ENCODE assay signal across 7 mouse cellular contexts in the genomic region with DNA sequence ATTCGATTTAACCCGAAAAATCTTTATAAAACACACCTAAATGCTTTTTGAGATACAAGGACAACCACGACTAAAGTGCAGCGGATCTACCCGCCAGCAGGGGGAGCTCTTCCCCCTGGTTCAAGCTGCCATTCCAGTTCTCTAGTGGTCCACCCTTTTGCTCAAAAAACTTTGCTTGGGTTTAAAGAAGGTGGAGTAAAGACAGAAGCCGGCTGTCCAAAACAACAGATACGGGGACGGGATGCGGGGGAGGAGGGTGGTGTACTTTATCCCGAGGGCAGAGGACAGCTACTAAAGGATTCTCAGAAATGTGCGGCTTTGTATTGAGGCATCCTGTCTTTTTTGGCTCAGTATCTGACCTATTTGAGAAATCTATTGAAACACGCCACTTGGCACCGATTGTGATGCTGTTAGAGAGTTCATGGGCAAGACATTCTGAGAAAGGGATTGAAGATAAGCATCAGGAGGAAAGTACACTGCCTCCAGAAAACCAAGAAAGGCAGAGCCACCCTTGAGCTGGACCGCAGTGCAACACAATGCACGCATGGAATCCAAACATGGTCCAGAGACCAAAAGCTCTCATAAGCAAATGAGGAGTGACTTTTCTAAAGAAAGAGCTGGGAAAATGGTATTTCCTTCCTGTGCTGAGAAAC.
A peak's percentile ranks its signal among the peaks of the same experiment; 100 is the strongest.
DNase-seq lines count a peak whose midpoint lies in the region; ATAC-seq and TF ChIP-seq lines count a peak whose summit lies in the region.

No protein-coding gene starts in this region.

- H3K9ac ChIP-seq in forebrain, embryonic 13.5 days = no peak overlapping the region

- H3K4me3 ChIP-seq in forebrain, embryonic 13.5 days = no peak overlapping the region
- no peak overlapping the region for H3K4me3 ChIP-seq in spleen, adult 2 months (ENCODE audit: extremely low read depth, insufficient read depth, insufficient read length)

- H3K9me3 ChIP-seq in forebrain, embryonic 13.5 days (replicated peaks) = no peaks in the 10 kb centered on the region

- ATAC-seq in forebrain, embryonic 13.5 days = 0 out of 2 replicates have a peak, but pooled peaks have one; percentile 38

- H3K27ac ChIP-seq in forebrain, embryonic 13.5 days = no peak overlapping the region
- no peak overlapping the region for H3K27ac ChIP-seq in spleen, adult 2 months (ENCODE audit: insufficient read depth, low read length)

- TF ChIP-seq CTCF in spleen, adult 2 months (IDR thresholded peaks at IDR 0.05; ENCODE audit: extremely low read depth, insufficient read depth, insufficient read length, insufficient replicate concordance) = peak; percentile 74; the same call in 1 of the 2 replicates

- WGBS in forebrain, embryonic 13.5 days = 44% methylated on average over 15 of the region's 15 CpGs
- 37% methylated on average over 15 of the region's 15 CpGs for WGBS in spleen, adult 2 months

- DNase-seq in B cell, adult 2 months = peak; percentile 73 to 75
- DNase-seq in ES-CJ7 (ENCODE audit: low read depth, low spot score) = peak; percentile 76
- DNase-seq in c-Kit-positive CD71-positive TER-119-positive erythroid progenitor cells, embryonic 14.5 days (ENCODE audit: low spot score) = peak; percentile 41
- DNase-seq in layer of hippocampus, adult 11-12 months (ENCODE audit: low spot score) = peak; percentile 71
- DNase-seq in lung, postnatal 10 days = peak; percentile 67
- peak; percentile 8 to 41 for DNase-seq in spleen, adult 2 months (ENCODE audit: low read depth in 1 of 2, low spot score in 2 of 2)

- H3K36me3 ChIP-seq in forebrain, embryonic 13.5 days (ENCODE audit: poor library complexity, severe bottlenecking) = no peaks in the 10 kb centered on the region
- no peaks in the 10 kb centered on the region for H3K36me3 ChIP-seq in spleen, adult 2 months (ENCODE audit: control insufficient read depth, insufficient read depth, low read length)

- no peak for TF ChIP-seq POLR2A in spleen, adult 2 months (IDR thresholded peaks at IDR 0.05; ENCODE audit: low read depth, low read length)

- no peaks in the 10 kb centered on the region for H3K27me3 ChIP-seq in forebrain, embryonic 13.5 days
- no peaks in the 10 kb centered on the region for H3K27me3 ChIP-seq in spleen, adult 2 months (ENCODE audit: control insufficient read depth, insufficient read depth, low read length)

- no peaks in the 10 kb centered on the region for H3K4me1 ChIP-seq in forebrain, embryonic 13.5 days
- H3K4me1 ChIP-seq in spleen, adult 2 months (ENCODE audit: control insufficient read depth, insufficient read depth, insufficient read length) = no peaks in the 10 kb centered on the region

- H3K4me2 ChIP-seq in forebrain, embryonic 13.5 days = no peak overlapping the region

Comparison
In these comparisons a context has a peak if more than half of its experiments do, and no peak if none do; other contexts are left out.
1. DNase-seq: peak in every context shown above with its lines; median percentile 76 in ES-CJ7; 74 in B cell, adult 2 months; 71 in layer of hippocampus, adult 11-12 months; 67 in lung, postnatal 10 days; 41 in c-Kit-positive CD71-positive TER-119-positive erythroid progenitor cells, embryonic 14.5 days; 24 in spleen, adult 2 months.